ENCODE assay signal across 9 mouse cellular contexts in the genomic region with DNA sequence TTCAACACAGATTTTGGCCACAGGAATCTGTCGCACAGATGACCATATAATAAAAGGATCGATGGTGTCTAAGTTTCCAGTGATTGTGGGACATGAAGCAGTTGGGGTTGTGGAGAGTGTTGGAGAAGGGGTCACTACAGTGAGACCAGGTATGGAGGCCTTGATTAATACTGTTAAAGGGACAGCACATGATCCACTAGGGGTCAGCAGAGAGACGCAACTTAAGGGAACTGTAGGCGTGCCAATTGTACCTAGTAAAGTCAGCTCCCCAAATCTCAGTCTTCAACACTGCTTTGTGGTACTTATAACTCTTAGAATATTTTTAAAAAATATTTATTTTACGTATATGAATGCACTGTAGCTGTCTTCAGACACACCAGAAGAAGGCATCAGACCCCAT. TPM values are rescaled to one million over a fixed set of nuclear protein-coding genes. Genes with fewer than 3 reads are reported as not detected.
A peak's percentile ranks its signal among the peaks of the same experiment; 100 is the strongest.
DNase-seq lines count a peak whose midpoint lies in the region; ATAC-seq and TF ChIP-seq lines count a peak whose summit lies in the region.
"Had no signal": no experiment of that assay in that cellular context is flagged by ENCODE, and none has a peak within 500 bp of the region (broad histone marks: within the 10 kb centered on the region; RNA-seq: fewer than 3 reads in every experiment).

No protein-coding gene starts in this region.

- no peaks in the 10 kb centered on the region for H3K27me3 ChIP-seq in Patski
- no peaks in the 10 kb centered on the region for H3K27me3 ChIP-seq in heart, embryonic 13.5 days (replicated peaks)
- no peaks in the 10 kb centered on the region for H3K27me3 ChIP-seq in liver, postnatal 0 days (ENCODE audit: insufficient read depth, low read length)
- H3K27me3 ChIP-seq: hindbrain, embryonic 15.5 days had no signal

- DNase-seq in Patski (ENCODE audit: low read depth, low spot score) = no peak
- peak; percentile 31 to 66 for DNase-seq in cerebellum, postnatal 36 days
- DNase-seq in kidney, postnatal 14 days = peak; percentile 85
- DNase-seq in liver, postnatal 0 days = peak; percentile 68
- peak; percentile 70 for DNase-seq in retina, postnatal 1 day
- no peak for DNase-seq in Muller cell, postnatal 12 days (ENCODE audit: inconsistent ontology term)

- TF ChIP-seq EP300 in liver, postnatal 0 days (IDR thresholded peaks at IDR 0.05; ENCODE audit: low read depth) = no peak

- CTCF ChIA-PET in Patski (lab: Charles Lee) = interaction anchor here (0.6 to 3.7 kb wide), 11 partner anchors 9 to 214 kb away, joined by 3 to 20 read pairs (median 7); no protein-coding TSS in a partner anchor

- H3K4me3 ChIP-seq in heart, embryonic 13.5 days = no peak overlapping the region
- no peak overlapping the region for H3K4me3 ChIP-seq in liver, postnatal 0 days (ENCODE audit: low read depth, low read length)
- H3K4me3 ChIP-seq: hindbrain, embryonic 15.5 days had no signal

- peaks cover 5% of the 10 kb centered on the region; the same call in 1 of the 2 replicates for H3K4me1 ChIP-seq in heart, embryonic 13.5 days
- H3K4me1 ChIP-seq in liver, postnatal 0 days (ENCODE audit: insufficient read depth) = peaks cover 21% of the 10 kb centered on the region
- H3K4me1 ChIP-seq: hindbrain, embryonic 15.5 days had no signal

- H3K9me3 ChIP-seq in heart, embryonic 13.5 days = no peaks in the 10 kb centered on the region
- no peaks in the 10 kb centered on the region for H3K9me3 ChIP-seq in liver, postnatal 0 days (ENCODE audit: low read length)
- H3K9me3 ChIP-seq: hindbrain, embryonic 15.5 days had no signal

- in situ Hi-C loops in Patski (cut with MboI; ENCODE audit: low pct_unique_long_range_greater_than_20kb) = loop anchor here (5.0 to 10.0 kb wide), 2 partner anchors 179 to 212 kb away; no protein-coding TSS in a partner anchor

- no peak overlapping the region for H3K9ac ChIP-seq in heart, embryonic 13.5 days
- no peak overlapping the region; the same call in 1 of the 2 replicates for H3K9ac ChIP-seq in liver, postnatal 0 days (replicated peaks)
- H3K9ac ChIP-seq: hindbrain, embryonic 15.5 days had no signal

- 32% methylated on average over 5 of the region's 5 CpGs for WGBS in heart, embryonic 13.5 days
- WGBS in liver, postnatal 0 days (ENCODE audit: insufficient replicate concordance) = 37% methylated on average over 5 of the region's 5 CpGs

- H3K36me3 ChIP-seq in heart, embryonic 13.5 days = no peaks in the 10 kb centered on the region
- H3K36me3 ChIP-seq in liver, postnatal 0 days (replicated peaks; ENCODE audit: insufficient read depth, low read length) = no peaks in the 10 kb centered on the region
- H3K36me3 ChIP-seq: hindbrain, embryonic 15.5 days had no signal

- TF ChIP-seq CTCF in Patski (IDR thresholded peaks at IDR 0.05) = peak; percentile 95
- TF ChIP-seq CTCF in liver, postnatal 0 days (IDR thresholded peaks at IDR 0.05; ENCODE audit: low read depth) = peak; percentile 79

- H3K4me2 ChIP-seq in heart, embryonic 13.5 days = no peak overlapping the region
- no peak overlapping the region for H3K4me2 ChIP-seq in liver, postnatal 0 days (ENCODE audit: low read depth, low read length)
- H3K4me2 ChIP-seq: hindbrain, embryonic 15.5 days had no signal

- no peak overlapping the region for H3K27ac ChIP-seq in heart, embryonic 13.5 days (replicated peaks)
- H3K27ac ChIP-seq in liver, postnatal 0 days (ENCODE audit: low read depth) = peak overlapping the region; percentile 79
- H3K27ac ChIP-seq: hindbrain, embryonic 15.5 days had no signal

- POLR2A ChIA-PET in Patski (lab: Charles Lee) = interaction anchor here (1.5 kb wide), 1 partner anchor 25 kb away, joined by 5 read pairs; no protein-coding TSS in a partner anchor

- ATAC-seq in CD4-positive, CD25-positive, alpha-beta regulatory T cell, adult 4 months = peak; percentile 97
- peak; percentile 76 for ATAC-seq in Patski
- peak; percentile 51; the same call in 1 of the 2 replicates for ATAC-seq in heart, embryonic 13.5 days (ENCODE audit: extremely low read depth, insufficient number of reproducible peaks, low FRiP score, low TSS enrichment)
- ATAC-seq in liver, postnatal 0 days = peak; percentile 78

RNA-seq across cellular contexts. Expression of gene Adh7, which starts 5.4 kb away (rescaled TPM):
- not detected for polyA plus RNA-seq in CD4-positive, CD25-positive, alpha-beta regulatory T cell, adult 4 months (2017; shearing (Covaris generic))
- polyA plus RNA-seq in Patski (2021) = 5.8 TPM
- polyA plus RNA-seq in heart, embryonic 13.5 days (2015; fragmentation: Nextera tagmentation; extraction: Ambion mirVana) = 0.11 TPM in 1 of 2 replicates, not detected in the other
- 6.2 and 6.7 TPM in 2 replicates for polyA plus RNA-seq in liver, postnatal 0 days (2015; fragmentation: Nextera tagmentation; extraction: Ambion mirVana)

RNA-seq across cellular contexts. Expression of gene 4930579F01Rik, which starts 29.3 kb away (rescaled TPM):
- not detected for polyA plus RNA-seq in CD4-positive, CD25-positive, alpha-beta regulatory T cell, adult 4 months (2017; shearing (Covaris generic))
- not detected for polyA plus RNA-seq in Patski (2021)
- not detected in 2 replicates for polyA plus RNA-seq in heart, embryonic 13.5 days (2015; fragmentation: Nextera tagmentation; extraction: Ambion mirVana)
- polyA plus RNA-seq in liver, postnatal 0 days (2015; fragmentation: Nextera tagmentation; extraction: Ambion mirVana) = not detected in 2 replicates

RNA-seq across cellular contexts. Expression of gene Adh1, which starts 37.8 kb away (rescaled TPM):
- polyA plus RNA-seq in CD4-positive, CD25-positive, alpha-beta regulatory T cell, adult 4 months (2017; shearing (Covaris generic)) = 1 to 10 TPM; 2.9 to 4.3 TPM
- 1.1 TPM for polyA plus RNA-seq in Patski (2021)
- 13.5 and 13.6 TPM in 2 replicates for polyA plus RNA-seq in heart, embryonic 13.5 days (2015; fragmentation: Nextera tagmentation; extraction: Ambion mirVana)
- polyA plus RNA-seq in liver, postnatal 0 days (2015; fragmentation: Nextera tagmentation; extraction: Ambion mirVana) = 434 and 496 TPM in 2 replicates

Comparison
In these comparisons a context has a peak if more than half of its experiments do, and no peak if none do; other contexts are left out.
1. DNase-seq: peak in cerebellum, postnatal 36 days (2 of 2), kidney, postnatal 14 days (single experiment), liver, postnatal 0 days (single experiment) and retina, postnatal 1 day (single experiment); none in Patski (single experiment) and Muller cell, postnatal 12 days (single experiment).
2. RNA of gene Adh1, which starts 37.8 kb away (polyA plus RNA-seq): 434 to 496 TPM in liver, postnatal 0 days; 13.5 to 13.6 TPM in heart, embryonic 13.5 days, 2.9 to 4.3 TPM in CD4-positive, CD25-positive, alpha-beta regulatory T cell, adult 4 months and 1.1 TPM in Patski (single experiment); every median in the first group is over 10 times any median in the second.
3. Peak in every context shown above with its lines, with median percentiles within 50 percentile points of each other: ATAC-seq.